Mouse (Mus musculus): Measurements from ENCODE around the gene Ltk. TPM values are rescaled to one million over a fixed set of nuclear protein-coding genes. Genes with fewer than 3 reads are reported as not detected.
A peak's percentile ranks its signal among the peaks of the same experiment; 100 is the strongest.

The Ltk gene
- 0.23 and 0.32 TPM in 2 replicates for polyA plus RNA-seq (2014; fragmentation: Nextera tagmentation; extraction: Ambion mirVana)

GRCm38 (mm10) chr2:119760251-119760650, at the start of gene Ltk:
TSS of gene Ltk (minus strand) at chr2:119760431.
- Histone ChIP-seq H3K27me3 (ENCODE audit: control insufficient read depth, insufficient read depth, low read length) (peaks cover 54% of the 10 kb centered on the region), H3K9ac (ENCODE audit: low read length) (no peak within 1 kb of the TSS), H3K4me2 (ENCODE audit: low read length) (peak within 1 kb of the TSS; percentile 98; the same call in 1 of the 2 replicates), H3K27ac (replicated peaks in 1 of 2; ENCODE audit: control insufficient read depth in 1 of 2, insufficient read depth in 1 of 2, low read depth in 2 of 2, low read length in 2 of 2) (no peak within 1 kb of the TSS), H3K4me1 (ENCODE audit: control insufficient read depth in 2 of 2, insufficient read depth in 2 of 2, low read length in 2 of 2) (peaks cover 4 to 5% of the 10 kb centered on the region in 2 experiments; a peak in 2 of 4 replicates), H3K36me3 (ENCODE audit: control insufficient read depth, insufficient read depth, low read length) (peaks cover 15% of the 10 kb centered on the region), H3K4me3 (ENCODE audit: control insufficient read depth in 1 of 2, insufficient read depth in 1 of 2, low read depth in 1 of 2, low read length in 2 of 2) (peak within 1 kb of the TSS in 1 of 2 experiments; percentile 60; a peak in 1 of 4 replicates), H3K9me3 (ENCODE audit: control insufficient read depth, low read length) (no peaks in the 10 kb centered on the region)
- WGBS, result 7% methylated on average over 9 of the region's 9 CpGs
- no peak for ATAC-seq (ENCODE audit: insufficient number of reproducible peaks, insufficient read depth, low FRiP score, low read depth)

- H3K4me3 ChIP-seq (ENCODE audit: control insufficient read depth in 1 of 2, insufficient read depth in 1 of 2, low read depth in 1 of 2, low read length in 2 of 2), result no peak overlapping the region
- no peak overlapping the region for H3K9ac ChIP-seq (ENCODE audit: low read length)
- H3K27me3 ChIP-seq (ENCODE audit: control insufficient read depth, insufficient read depth, low read length), result no peaks in the 10 kb centered on the region
- ATAC-seq (ENCODE audit: insufficient number of reproducible peaks, insufficient read depth, low FRiP score, low read depth), result no peak
- 0 out of 2 replicates have a peak, but pooled peaks cover 19% of the 10 kb centered on the region for H3K36me3 ChIP-seq (ENCODE audit: control insufficient read depth, insufficient read depth, low read length)
- H3K27ac ChIP-seq (replicated peaks in 1 of 2; ENCODE audit: control insufficient read depth in 1 of 2, insufficient read depth in 1 of 2, low read depth in 2 of 2, low read length in 2 of 2), result no peak overlapping the region
- no peak overlapping the region for H3K4me2 ChIP-seq (ENCODE audit: low read length)
- H3K4me1 ChIP-seq (ENCODE audit: control insufficient read depth in 2 of 2, insufficient read depth in 2 of 2, low read length in 2 of 2), result peaks cover 22 to 23% of the 10 kb centered on the region in 2 experiments
- 23% methylated on average over 4 of the region's 4 CpGs for WGBS
- H3K9me3 ChIP-seq (ENCODE audit: control insufficient read depth, low read length), result no peaks in the 10 kb centered on the region
These were observed 48.6 kb upstream of the Ltk start for GRCm38 (mm10) chr2:119808881-119809280.

GRCm38 (mm10) chr2:119808438-119808837, 48.2 kb upstream of the Ltk start:
- 0 out of 2 replicates have a peak, but pooled peaks cover 19% of the 10 kb centered on the region for H3K36me3 ChIP-seq (ENCODE audit: control insufficient read depth, insufficient read depth, low read length)
- no peak overlapping the region for H3K4me3 ChIP-seq (ENCODE audit: control insufficient read depth in 1 of 2, insufficient read depth in 1 of 2, low read depth in 1 of 2, low read length in 2 of 2)
- 25% methylated on average over 4 of the region's 4 CpGs for WGBS
- no peak overlapping the region for H3K9ac ChIP-seq (ENCODE audit: low read length)
- no peak overlapping the region for H3K4me2 ChIP-seq (ENCODE audit: low read length)
- no peaks in the 10 kb centered on the region for H3K27me3 ChIP-seq (ENCODE audit: control insufficient read depth, insufficient read depth, low read length)
- H3K27ac ChIP-seq (replicated peaks in 1 of 2; ENCODE audit: control insufficient read depth in 1 of 2, insufficient read depth in 1 of 2, low read depth in 2 of 2, low read length in 2 of 2), result no peak overlapping the region
- no peak for ATAC-seq (ENCODE audit: insufficient number of reproducible peaks, insufficient read depth, low FRiP score, low read depth)
- H3K9me3 ChIP-seq (ENCODE audit: control insufficient read depth, low read length), result no peaks in the 10 kb centered on the region
- H3K4me1 ChIP-seq (ENCODE audit: control insufficient read depth in 2 of 2, insufficient read depth in 2 of 2, low read length in 2 of 2), result peaks cover 22 to 25% of the 10 kb centered on the region in 2 experiments

GRCm38 (mm10) chr2:119805536-119805935, 45.3 kb upstream of the Ltk start:
- Histone ChIP-seq H3K4me3 (ENCODE audit: control insufficient read depth in 1 of 2, insufficient read depth in 1 of 2, low read depth in 1 of 2, low read length in 2 of 2) (no peak overlapping the region), H3K4me2 (ENCODE audit: low read length) (no peak overlapping the region), H3K36me3 (ENCODE audit: control insufficient read depth, insufficient read depth, low read length) (0 out of 2 replicates have a peak, but pooled peaks cover 12% of the 10 kb centered on the region), H3K9me3 (ENCODE audit: control insufficient read depth, low read length) (no peaks in the 10 kb centered on the region), H3K4me1 (ENCODE audit: control insufficient read depth in 2 of 2, insufficient read depth in 2 of 2, low read length in 2 of 2) (peaks cover 33 to 36% of the 10 kb centered on the region in 2 experiments), H3K27ac (replicated peaks in 1 of 2; ENCODE audit: control insufficient read depth in 1 of 2, insufficient read depth in 1 of 2, low read depth in 2 of 2, low read length in 2 of 2) (no peak overlapping the region), H3K9ac (ENCODE audit: low read length) (no peak overlapping the region), H3K27me3 (ENCODE audit: control insufficient read depth, insufficient read depth, low read length) (no peaks in the 10 kb centered on the region)
- WGBS, result 48% methylated on average over 8 of the region's 8 CpGs
- ATAC-seq (ENCODE audit: insufficient number of reproducible peaks, insufficient read depth, low FRiP score, low read depth), result no peak

GRCm38 (mm10) chr2:119804776-119805175, 44.5 kb upstream of the Ltk start:
- no peak overlapping the region for H3K27ac ChIP-seq (replicated peaks in 1 of 2; ENCODE audit: control insufficient read depth in 1 of 2, insufficient read depth in 1 of 2, low read depth in 2 of 2, low read length in 2 of 2)
- no peaks in the 10 kb centered on the region for H3K27me3 ChIP-seq (ENCODE audit: control insufficient read depth, insufficient read depth, low read length)
- H3K4me1 ChIP-seq (ENCODE audit: control insufficient read depth in 2 of 2, insufficient read depth in 2 of 2, low read length in 2 of 2), result peaks cover 37 to 41% of the 10 kb centered on the region in 2 experiments
- H3K4me3 ChIP-seq (ENCODE audit: control insufficient read depth in 1 of 2, insufficient read depth in 1 of 2, low read depth in 1 of 2, low read length in 2 of 2), result no peak overlapping the region
- WGBS, result 49% methylated on average over 9 of the region's 9 CpGs
- ATAC-seq (ENCODE audit: insufficient number of reproducible peaks, insufficient read depth, low FRiP score, low read depth), result no peak
- no peak overlapping the region for H3K4me2 ChIP-seq (ENCODE audit: low read length)
- 0 out of 2 replicates have a peak, but pooled peaks cover 5% of the 10 kb centered on the region for H3K36me3 ChIP-seq (ENCODE audit: control insufficient read depth, insufficient read depth, low read length)
- no peak overlapping the region for H3K9ac ChIP-seq (ENCODE audit: low read length)
- H3K9me3 ChIP-seq (ENCODE audit: control insufficient read depth, low read length), result no peaks in the 10 kb centered on the region

- no peak overlapping the region for H3K4me2 ChIP-seq (ENCODE audit: low read length)
- H3K36me3 ChIP-seq (ENCODE audit: control insufficient read depth, insufficient read depth, low read length), result 0 out of 2 replicates have a peak, but pooled peaks cover 4% of the 10 kb centered on the region
- no peak for ATAC-seq (ENCODE audit: insufficient number of reproducible peaks, insufficient read depth, low FRiP score, low read depth)
- no peaks in the 10 kb centered on the region for H3K9me3 ChIP-seq (ENCODE audit: control insufficient read depth, low read length)
- H3K4me1 ChIP-seq (ENCODE audit: control insufficient read depth in 2 of 2, insufficient read depth in 2 of 2, low read length in 2 of 2), result peaks cover 37 to 41% of the 10 kb centered on the region in 2 experiments
- H3K27me3 ChIP-seq (ENCODE audit: control insufficient read depth, insufficient read depth, low read length), result no peaks in the 10 kb centered on the region
- H3K4me3 ChIP-seq (ENCODE audit: control insufficient read depth in 1 of 2, insufficient read depth in 1 of 2, low read depth in 1 of 2, low read length in 2 of 2), result no peak overlapping the region
- H3K9ac ChIP-seq (ENCODE audit: low read length), result no peak overlapping the region
- H3K27ac ChIP-seq (replicated peaks in 1 of 2; ENCODE audit: control insufficient read depth in 1 of 2, insufficient read depth in 1 of 2, low read depth in 2 of 2, low read length in 2 of 2), result no peak overlapping the region
- WGBS, result 68% methylated on average over 5 of the region's 5 CpGs
These were observed 44.0 kb upstream of the Ltk start for GRCm38 (mm10) chr2:119804275-119804628.

GRCm38 (mm10) chr2:119803618-119804274, 43.5 kb upstream of the Ltk start:
- no peaks in the 10 kb centered on the region for H3K27me3 ChIP-seq (ENCODE audit: control insufficient read depth, insufficient read depth, low read length)
- 40% methylated on average over 6 of the region's 6 CpGs for WGBS
- H3K36me3 ChIP-seq (ENCODE audit: control insufficient read depth, insufficient read depth, low read length), result 0 out of 2 replicates have a peak, but pooled peaks cover 4% of the 10 kb centered on the region
- H3K9ac ChIP-seq (ENCODE audit: low read length), result 0 out of 2 replicates have a peak overlapping the region, but pooled peaks have one; percentile 1
- H3K4me2 ChIP-seq (ENCODE audit: low read length), result no peak overlapping the region
- peaks cover 34 to 40% of the 10 kb centered on the region in 2 experiments for H3K4me1 ChIP-seq (ENCODE audit: control insufficient read depth in 2 of 2, insufficient read depth in 2 of 2, low read length in 2 of 2)
- no peak overlapping the region for H3K4me3 ChIP-seq (ENCODE audit: control insufficient read depth in 1 of 2, insufficient read depth in 1 of 2, low read depth in 1 of 2, low read length in 2 of 2)
- no peak overlapping the region for H3K27ac ChIP-seq (replicated peaks in 1 of 2; ENCODE audit: control insufficient read depth in 1 of 2, insufficient read depth in 1 of 2, low read depth in 2 of 2, low read length in 2 of 2)
- ATAC-seq (ENCODE audit: insufficient number of reproducible peaks, insufficient read depth, low FRiP score, low read depth), result no peak
- no peaks in the 10 kb centered on the region for H3K9me3 ChIP-seq (ENCODE audit: control insufficient read depth, low read length)

All from heart, embryonic 14.5 days (tissue).